Mouse (Mus musculus) embryonic stem cell, embryonic (primary cell): ENCODE results near the gene Draxin.

Experiments used
- CTCF ChIA-PET, 4 experiments: fragments of 300-600 bp in 2 of 4; fragments of 350-600 bp in 2 of 4; sonication (Branson Sonifier 250); formaldehyde crosslinking; loops; one replicate each; lab custom pipeline; 2022; ENCODE audit warnings: inconsistent platforms in 2 of 4; lab: Charles Lee
- POLR2A ChIA-PET, 4 experiments: fragments of 300-600 bp in 2 of 4; fragments of 350-600 bp in 2 of 4; sonication (Branson Sonifier 250); formaldehyde crosslinking; loops; one replicate each; lab custom pipeline; 2022; ENCODE audit warnings: antibody characterized with exemption in 4 of 4, inconsistent platforms in 1 of 4; lab: Charles Lee

The Draxin gene

DNA sequence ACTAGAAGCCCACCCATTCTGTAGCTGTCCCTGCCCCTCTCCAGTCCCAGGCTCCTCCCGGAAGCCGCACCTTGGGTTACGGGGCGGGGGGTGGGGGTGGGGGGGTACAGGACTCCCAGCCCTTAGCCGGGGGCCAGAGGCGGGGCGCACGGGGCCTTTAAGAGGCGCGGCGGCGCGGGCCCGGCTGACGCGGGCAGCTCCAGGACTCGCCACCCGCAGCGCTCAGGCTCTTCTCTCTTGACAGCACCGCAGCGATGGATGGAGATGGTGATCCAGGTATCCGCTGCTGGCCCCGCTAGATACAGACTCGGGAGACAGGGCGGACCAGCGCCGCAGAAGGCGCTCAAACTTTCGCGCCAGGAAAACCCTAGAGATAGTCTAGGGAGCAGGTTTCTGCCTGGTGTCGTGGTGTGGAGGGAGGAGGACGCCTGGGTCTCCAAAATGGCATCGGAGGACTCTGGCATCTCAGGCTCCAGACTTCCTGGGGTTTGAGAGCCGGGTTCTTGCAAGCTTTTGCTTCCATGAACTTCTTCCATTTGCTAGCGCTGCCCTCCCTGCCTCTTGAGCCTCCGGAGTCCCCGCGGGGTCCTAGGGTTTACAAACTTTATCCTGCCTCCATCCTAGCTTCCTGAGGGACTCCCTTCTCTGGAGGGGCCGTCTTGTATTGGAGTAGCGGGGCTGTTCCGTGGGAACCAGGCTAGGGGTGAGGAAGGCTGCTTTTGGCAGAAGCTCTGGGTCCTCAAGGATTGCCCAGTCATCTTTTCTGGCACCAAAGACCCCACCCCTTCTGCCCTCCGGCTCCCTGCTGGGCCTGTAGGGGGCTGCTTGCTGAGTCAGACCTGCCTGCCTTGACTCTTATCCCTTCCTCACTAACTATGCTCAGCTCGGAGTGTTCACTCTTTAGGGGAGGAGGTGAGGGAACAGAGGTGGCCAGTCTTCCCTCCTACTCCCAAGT, 30.2 kb upstream of the Draxin start, which contains the start of the genes Fbxo44 and Fbxo2:
Gene Fbxo44 (minus strand): TSS at position 47 of the 955 bp plus-strand sequence.
Gene Fbxo2 (plus strand): TSS at position 186 of the 955 bp plus-strand sequence.
- ChIA-PET CTCF (interaction anchor here (0.5 to 3.4 kb wide), 32 partner anchors 8 to 444 kb away, joined by 3 to 43 read pairs (median 4); partner anchors contain the start of genes Fbxo6 (in 2 of the 4), Clcn6 (in 1 of the 4), Disp3 (in 1 of the 4) and Mthfr (in 1 of the 4)), POLR2A (interaction anchor here (0.7 to 8.4 kb wide), 52 partner anchors 8 to 466 kb away, joined by 3 to 79 read pairs (median 6); partner anchors contain the start of genes Clcn6 (in 3 of the 4), Fbxo6 (in 3 of the 4), Mthfr (in 3 of the 4) and Draxin (in 2 of the 4))

- POLR2A ChIA-PET = interaction anchor here (0.7 to 8.4 kb wide), 54 partner anchors 8 to 467 kb away, joined by 3 to 79 read pairs (median 6); partner anchors contain the start of genes Clcn6 (in 3 of the 4), Fbxo6 (in 3 of the 4), Mthfr (in 3 of the 4) and Draxin (in 2 of the 4)
Measured at GRCm38 (mm10) chr4:148159544-148160435, 29.3 kb upstream of the Draxin start.

GRCm38 (mm10) chr4:148158436-148159348, 28.2 kb upstream of the Draxin start:
- CTCF ChIA-PET = interaction anchor here (0.7 to 3.4 kb wide), 11 partner anchors 8 to 129 kb away, joined by 3 to 26 read pairs (median 4); partner anchors contain the start of gene Disp3 (in 1 of the 4)
- POLR2A ChIA-PET = interaction anchor here in 3 of 4 experiments (0.6 to 8.4 kb wide), 25 partner anchors 8 to 442 kb away, joined by 3 to 79 read pairs (median 4); partner anchors contain the start of genes Clcn6 (in 1 of the 3), Mthfr (in 1 of the 3) and Mtor (in 1 of the 3)

More at GRCm38 (mm10) chr4:148159544-148160435, 29.3 kb upstream of the Draxin start:
- CTCF ChIA-PET = interaction anchor here (0.6 to 3.4 kb wide), 33 partner anchors 7 to 445 kb away, joined by 3 to 43 read pairs (median 4); partner anchors contain the start of genes Disp3 (in 2 of the 4), Fbxo6 (in 2 of the 4), Clcn6 (in 1 of the 4) and Mthfr (in 1 of the 4)

DNA sequence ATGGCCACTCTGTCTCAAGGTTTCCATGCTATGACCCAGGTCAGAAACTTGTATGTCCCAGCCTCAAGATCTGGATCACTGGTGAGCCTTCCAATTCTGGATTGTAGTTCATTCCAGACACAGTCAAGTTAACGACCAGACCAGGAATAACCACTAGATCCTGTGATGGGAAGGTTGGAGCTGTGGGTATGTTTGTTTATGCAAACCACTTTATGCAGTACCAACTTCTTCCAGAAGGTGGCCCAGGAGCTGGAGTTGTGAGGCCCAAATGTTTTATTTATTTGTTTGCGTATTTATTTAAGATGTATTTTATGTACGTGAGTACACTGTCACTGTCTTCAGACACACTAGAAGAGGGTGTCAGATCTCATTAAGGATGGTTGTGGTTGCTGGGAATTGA, 24.5 kb upstream of the Draxin start:
- CTCF ChIA-PET = interaction anchor here (0.5 to 3.0 kb wide), 34 partner anchors 9 to 437 kb away, joined by 3 to 17 read pairs (median 4); partner anchors contain the start of genes Disp3 (in 1 of the 4) and Plod1 (in 1 of the 4)
- POLR2A ChIA-PET = interaction anchor here (0.6 to 8.4 kb wide), 18 partner anchors 9 to 459 kb away, joined by 3 to 141 read pairs (median 4); partner anchors contain the start of genes Clcn6 (in 1 of the 4), Draxin (in 1 of the 4), Mad2l2 (in 1 of the 4) and Mthfr (in 1 of the 4)

DNA sequence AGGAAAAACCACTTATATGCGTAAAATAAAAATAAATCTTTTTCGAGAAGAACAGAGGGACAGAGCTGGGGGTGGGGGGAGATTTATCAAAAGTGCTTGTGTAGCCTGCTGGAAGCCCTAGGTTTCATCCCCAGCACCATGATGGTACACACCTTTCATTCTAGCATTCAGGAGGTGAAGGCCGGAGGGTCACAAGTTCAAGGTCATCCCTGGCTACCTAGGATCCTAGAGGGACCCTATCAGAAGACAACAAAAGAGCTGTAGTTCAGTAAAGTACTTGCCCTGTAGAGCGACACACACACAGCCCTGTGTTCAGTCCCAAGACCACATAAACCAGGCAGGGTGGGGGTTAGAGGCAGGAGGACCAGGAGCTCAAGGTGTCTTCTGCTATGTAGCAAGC, 23.5 kb upstream of the Draxin start:
- ChIA-PET POLR2A (interaction anchor here (0.5 to 8.4 kb wide), 17 partner anchors 10 to 1299 kb away, joined by 3 to 141 read pairs (median 4); partner anchors contain the start of genes Clcn6 (in 2 of the 4), Draxin (in 1 of the 4), Mad2l2 (in 1 of the 4) and Mthfr (in 1 of the 4)), CTCF (interaction anchor here (0.5 to 3.0 kb wide), 23 partner anchors 9 to 438 kb away, joined by 3 to 17 read pairs (median 6); no protein-coding TSS in a partner anchor)

DNA sequence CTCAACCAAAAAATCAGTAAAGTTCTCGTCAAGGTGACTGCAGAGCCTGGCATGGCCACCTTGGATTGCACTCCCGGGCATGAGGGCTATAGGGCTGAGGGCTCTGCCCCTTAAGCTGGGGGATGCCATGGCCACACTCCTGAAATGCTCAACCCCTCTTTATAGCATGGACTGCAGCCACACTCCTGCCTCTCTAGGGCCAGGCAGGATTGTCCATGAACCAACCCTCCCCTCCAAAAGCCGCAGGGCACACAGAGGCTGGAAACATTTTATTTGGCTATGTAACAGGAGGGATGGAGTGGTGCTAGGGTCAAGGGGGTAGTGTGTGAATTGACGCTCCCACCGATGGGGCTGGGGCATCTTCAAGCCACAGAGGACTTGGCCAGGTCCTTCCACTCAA, 22.0 kb upstream of the Draxin start:
- POLR2A ChIA-PET = interaction anchor here (0.6 to 8.0 kb wide), 36 partner anchors 8 to 224 kb away, joined by 3 to 141 read pairs (median 4); partner anchors contain the start of genes Fbxo2 (in 3 of the 4), Fbxo44 (in 3 of the 4), Draxin (in 2 of the 4) and Mad2l2 (in 2 of the 4)
- CTCF ChIA-PET = interaction anchor here (0.7 to 2.3 kb wide), 23 partner anchors 7 to 192 kb away, joined by 3 to 28 read pairs (median 6); partner anchors contain the start of genes Draxin (in 2 of the 4), Fbxo2 (in 2 of the 4), Fbxo44 (in 2 of the 4) and Mad2l2 (in 2 of the 4)

DNA sequence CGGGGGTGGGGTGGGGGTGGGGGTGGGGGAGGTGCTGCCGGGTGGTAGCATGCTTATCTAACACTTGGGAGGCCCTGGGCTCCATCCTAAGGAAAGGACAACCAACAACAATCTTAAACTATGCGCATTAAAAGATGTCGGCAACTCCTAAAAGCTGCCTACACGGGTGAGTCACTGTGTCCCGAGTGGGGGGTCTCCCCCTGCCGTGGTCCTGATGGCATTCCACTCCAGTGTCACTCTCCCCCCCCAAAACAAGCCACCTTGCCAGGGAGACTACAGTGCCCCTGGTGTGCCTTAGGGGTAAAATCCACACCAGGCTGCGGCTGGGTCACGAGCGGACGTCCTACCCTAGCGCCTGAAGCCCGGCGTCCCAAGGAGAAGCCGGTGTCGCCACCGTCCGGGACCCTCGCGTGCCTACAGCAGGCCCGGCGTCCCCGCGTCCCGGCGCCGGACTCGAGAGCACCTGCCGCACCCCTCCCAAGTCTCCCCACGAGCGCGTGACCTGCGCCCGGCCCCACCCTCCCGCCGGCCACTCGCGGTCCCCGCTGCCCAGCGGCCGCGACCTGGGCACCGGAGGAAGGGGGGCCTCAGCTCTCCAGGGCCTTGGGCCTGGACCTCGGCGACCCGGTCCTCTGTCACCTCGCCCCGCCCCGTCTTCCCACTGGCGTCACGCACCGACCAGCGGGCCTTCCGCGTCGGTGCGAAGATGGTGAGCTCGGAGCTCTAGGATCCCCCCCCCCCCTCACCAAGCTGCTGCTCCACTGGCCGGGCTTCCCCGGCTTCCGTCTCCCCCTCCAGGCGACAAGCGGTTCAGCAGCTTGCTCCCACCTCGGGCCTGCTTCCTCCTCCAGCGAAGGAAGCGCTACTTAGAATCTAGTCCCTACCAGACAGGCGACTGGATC, 21.0 kb upstream of the Draxin start, which contains the start of gene Fbxo6:
Gene Fbxo6 (minus strand): TSS at position 874 of the 902 bp plus-strand sequence.
- POLR2A ChIA-PET = interaction anchor here (0.6 to 8.0 kb wide), 54 partner anchors 8 to 1901 kb away, joined by 3 to 141 read pairs (median 4); partner anchors contain the start of genes Fbxo2 (in 3 of the 4), Fbxo44 (in 3 of the 4), Agtrap (in 2 of the 4) and Clcn6 (in 2 of the 4)
- CTCF ChIA-PET = interaction anchor here (0.5 to 2.3 kb wide), 45 partner anchors 8 to 297 kb away, joined by 3 to 28 read pairs (median 4); partner anchors contain the start of genes Draxin (in 3 of the 4), Mad2l2 (in 3 of the 4), Disp3 (in 2 of the 4) and Fbxo2 (in 2 of the 4)

GRCm38 (mm10) chr4:148150953-148151266, 20.4 kb upstream of the Draxin start:
- POLR2A ChIA-PET = interaction anchor here in 3 of 4 experiments (0.6 to 8.0 kb wide), 16 partner anchors 8 to 1902 kb away, joined by 3 to 141 read pairs (median 6); partner anchors contain the start of genes Fbxo2 (in 2 of the 3), Fbxo44 (in 2 of the 3) and Agtrap (in 1 of the 3)
- CTCF ChIA-PET = interaction anchor here (0.7 to 2.3 kb wide), 7 partner anchors 9 to 36 kb away, joined by 3 to 20 read pairs (median 9); partner anchors contain the start of genes Fbxo2 (in 1 of the 4) and Fbxo44 (in 1 of the 4)

GRCm38 (mm10) chr4:148150242-148150641, 19.7 kb upstream of the Draxin start:
- ChIA-PET POLR2A (interaction anchor here (0.5 to 8.0 kb wide), 18 partner anchors 8 to 75 kb away, joined by 3 to 141 read pairs (median 6); partner anchors contain the start of genes Fbxo2 (in 2 of the 4) and Fbxo44 (in 2 of the 4)), CTCF (interaction anchor here in 2 of 4 experiments (0.7 to 2.3 kb wide), 7 partner anchors 10 to 35 kb away, joined by 3 to 21 read pairs (median 5); partner anchors contain the start of genes Fbxo2 (in 1 of the 2) and Fbxo44 (in 1 of the 2))

- CTCF ChIA-PET = interaction anchor here (0.6 to 2.0 kb wide), 12 partner anchors 9 to 281 kb away, joined by 3 to 21 read pairs (median 3); partner anchors contain the start of gene Disp3 (in 1 of the 4)
- POLR2A ChIA-PET = interaction anchor here (0.5 to 8.0 kb wide), 32 partner anchors 8 to 477 kb away, joined by 3 to 141 read pairs (median 3); partner anchors contain the start of genes Fbxo2 (in 4 of the 4), Fbxo44 (in 4 of the 4), Clcn6 (in 1 of the 4) and Mthfr (in 1 of the 4)
Measured at GRCm38 (mm10) chr4:148149540-148149939, 19.0 kb upstream of the Draxin start.

GRCm38 (mm10) chr4:148147714-148148113, 17.2 kb upstream of the Draxin start:
- POLR2A ChIA-PET = interaction anchor here in 3 of 4 experiments (0.8 to 8.0 kb wide), 10 partner anchors 6 to 55 kb away, joined by 3 to 141 read pairs (median 3); partner anchors contain the start of genes Fbxo2 (in 1 of the 3) and Fbxo44 (in 1 of the 3)
- CTCF ChIA-PET = interaction anchor here in 1 of 4 experiments (0.5 kb wide), 1 partner anchor 123 kb away, joined by 3 read pairs; no protein-coding TSS in a partner anchor

DNA sequence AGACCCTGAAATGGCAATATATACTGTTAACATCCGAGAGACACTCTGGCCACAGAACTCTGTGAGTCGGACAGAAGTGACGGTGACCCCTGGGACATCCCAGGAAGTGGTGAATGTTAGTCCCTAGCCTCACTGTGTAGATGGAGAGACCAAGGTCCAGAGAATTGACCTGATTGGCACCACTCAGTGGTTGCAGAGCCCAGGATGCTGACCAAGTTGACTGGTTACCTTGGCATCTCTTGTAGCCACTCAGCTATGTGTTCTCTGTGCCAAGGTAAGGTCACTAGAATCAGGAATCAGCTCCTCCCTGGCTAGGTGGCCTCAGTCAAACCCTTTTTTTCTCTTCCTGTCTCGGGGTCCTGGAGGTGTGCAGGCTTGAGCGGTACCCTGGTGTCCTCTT, 13.2 kb upstream of the Draxin start:
- CTCF ChIA-PET = interaction anchor here (0.6 to 1.8 kb wide), 9 partner anchors 10 to 190 kb away, joined by 3 to 6 read pairs (median 4); no protein-coding TSS in a partner anchor

More for the DNA sequence above, 13.2 kb upstream of the Draxin start:
- POLR2A ChIA-PET = interaction anchor here in 2 of 4 experiments (1.0 to 9.4 kb wide), 8 partner anchors 7 to 105 kb away, joined by 3 to 141 read pairs (median 7); partner anchors contain the start of genes Fbxo2 (in 2 of the 2), Fbxo44 (in 2 of the 2), Fbxo6 (in 2 of the 2) and Clcn6 (in 1 of the 2)
